Mouse (Mus musculus) cerebral cortex, adult 2 months (tissue): ENCODE data around the gene Suco.

Experiments used
- WGBS: fragments of 180-500 bp; shearing (Covaris S2); methylation state at CpG from one replicate; pipeline ENCODE4 v1.1.7; 2018; 5-methylcytosine and 5-hydroxymethylcytosine counted together

The Suco gene

GRCm38 (mm10) chr1:161775151-161775550 is 101.3 kb downstream of the Suco start:
- 91% methylated on average over 6 of the region's 6 CpGs for WGBS

DNA sequence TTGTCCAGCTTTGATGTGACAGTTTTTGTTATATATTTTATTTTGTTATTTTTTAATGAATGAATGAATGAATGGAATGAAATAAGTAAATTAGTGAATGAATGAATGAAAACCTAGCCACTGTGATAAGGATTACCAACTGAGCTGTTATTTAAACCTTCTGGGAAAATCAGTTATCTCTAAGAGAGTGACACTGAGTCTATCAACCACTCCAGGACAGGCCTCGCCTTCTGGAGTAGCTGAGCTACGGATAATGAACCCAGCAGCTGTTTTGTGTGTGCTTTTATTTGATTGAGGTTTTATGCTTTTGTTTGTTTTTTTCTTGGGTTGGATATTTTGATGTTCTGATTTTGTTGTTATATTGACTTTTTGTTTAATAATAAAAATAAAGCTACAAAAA is 105.2 kb downstream of the Suco start:
- 93% methylated on average over 2 of the region's 2 CpGs for WGBS

DNA sequence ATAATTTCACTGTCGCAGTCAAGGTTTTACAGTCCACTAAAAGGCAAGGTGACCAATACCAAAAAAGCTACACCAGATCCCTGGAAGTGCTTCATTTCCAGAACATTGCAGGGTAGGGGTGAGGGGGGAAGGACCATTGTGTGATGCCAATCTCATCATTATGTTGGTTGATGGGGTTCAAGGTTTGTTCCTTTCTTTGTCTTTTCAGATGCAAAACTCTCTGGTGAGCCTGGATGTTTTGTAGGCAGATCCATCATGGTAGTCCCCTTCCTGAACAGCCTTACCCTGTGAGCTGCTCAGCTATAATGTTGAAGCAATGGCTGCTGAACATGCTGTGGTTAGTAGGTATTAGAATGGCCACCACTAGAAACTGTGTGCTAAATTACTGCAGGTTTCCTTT is 107.2 kb downstream of the Suco start:
- 95% methylated on average over 1 of the region's 1 CpGs for WGBS

GRCm38 (mm10) chr1:161767101-161767524 is 109.4 kb downstream of the Suco start:
- WGBS, result 64% methylated on average over 12 of the region's 12 CpGs

- WGBS, result 57% methylated on average over 5 of the region's 5 CpGs
Observed at GRCm38 (mm10) chr1:161766656-161767055, 109.8 kb downstream of the Suco start.
